Mouse (Mus musculus): ENCODE results near the gene Rgs12. TPM values are rescaled to one million over a fixed set of nuclear protein-coding genes. Genes with fewer than 3 reads are reported as not detected.

The Rgs12 gene
- total and polyA plus RNA-seq, 3 experiments = 13.1 to 26.2 (median 16.5) TPM

- no peak overlapping the region for H3K27ac ChIP-seq
- no peak for DNase-seq
- TF ChIP-seq POLR2A (IDR thresholded peaks at IDR 0.05; ENCODE audit: insufficient read depth, low read depth, low read length) = no peak
- TF ChIP-seq CTCF (IDR thresholded peaks at IDR 0.05) = no peak
- no peak for TF ChIP-seq EP300 (IDR thresholded peaks at IDR 0.05; ENCODE audit: insufficient read depth, low read depth, low read length)
- H3K79me2 ChIP-seq (replicated peaks; ENCODE audit: control insufficient read depth, insufficient read depth, low read length) = no peaks in the 10 kb centered on the region
- H3K4me3 ChIP-seq = no peak overlapping the region
- intact Hi-C loops (cut with DNase I) = no loop called here
- no peak overlapping the region for H3K9ac ChIP-seq (ENCODE audit: low read depth, low read length)
- H3K27me3 ChIP-seq (ENCODE audit: control insufficient read depth, insufficient read depth, low read length) = no peaks in the 10 kb centered on the region
- peaks cover 3% of the 10 kb centered on the region; the same call in 1 of the 2 replicates for H3K36me3 ChIP-seq (ENCODE audit: control insufficient read depth, insufficient read depth, low read length)
- peaks cover 13% of the 10 kb centered on the region for H3K4me1 ChIP-seq (ENCODE audit: control insufficient read depth, insufficient read depth, low read length)
- 86% methylated on average over 4 of the region's 4 CpGs for WGBS
Measured at GRCm38 (mm10) chr5:34927648-34928047, 21.6 kb upstream of the Rgs12 start.

GRCm38 (mm10) chr5:34930151-34930975 lies 18.9 kb upstream of the Rgs12 start:
- DNase-seq = no peak
- H3K9ac ChIP-seq (ENCODE audit: low read depth, low read length) = no peak overlapping the region
- 83% methylated on average over 9 of the region's 9 CpGs for WGBS
- H3K27ac ChIP-seq = peak overlapping the region; percentile 75
- H3K27me3 ChIP-seq (ENCODE audit: control insufficient read depth, insufficient read depth, low read length) = no peaks in the 10 kb centered on the region
- H3K79me2 ChIP-seq (replicated peaks; ENCODE audit: control insufficient read depth, insufficient read depth, low read length) = no peaks in the 10 kb centered on the region
- peaks cover 15% of the 10 kb centered on the region for H3K4me1 ChIP-seq (ENCODE audit: control insufficient read depth, insufficient read depth, low read length)
- TF ChIP-seq CTCF (IDR thresholded peaks at IDR 0.05) (no peak), EP300 (IDR thresholded peaks at IDR 0.05; ENCODE audit: insufficient read depth, low read depth, low read length) (no peak), POLR2A (IDR thresholded peaks at IDR 0.05; ENCODE audit: insufficient read depth, low read depth, low read length) (no peak)
- intact Hi-C loops (cut with DNase I) = no loop called here
- no peak overlapping the region for H3K4me3 ChIP-seq
- H3K36me3 ChIP-seq (ENCODE audit: control insufficient read depth, insufficient read depth, low read length) = peaks cover 3% of the 10 kb centered on the region; the same call in 1 of the 2 replicates

- Histone ChIP-seq H3K36me3 (ENCODE audit: control insufficient read depth, insufficient read depth, low read length) (peaks cover 3% of the 10 kb centered on the region; the same call in 1 of the 2 replicates), H3K27ac (peak overlapping the region; percentile 75), H3K4me3 (no peak overlapping the region), H3K4me1 (ENCODE audit: control insufficient read depth, insufficient read depth, low read length) (peaks cover 15% of the 10 kb centered on the region), H3K79me2 (replicated peaks; ENCODE audit: control insufficient read depth, insufficient read depth, low read length) (no peaks in the 10 kb centered on the region), H3K27me3 (ENCODE audit: control insufficient read depth, insufficient read depth, low read length) (no peaks in the 10 kb centered on the region), H3K9ac (ENCODE audit: low read depth, low read length) (no peak overlapping the region)
- intact Hi-C loops (cut with DNase I) = no loop called here
- 65% methylated on average over 2 of the region's 2 CpGs for WGBS
- TF ChIP-seq CTCF (IDR thresholded peaks at IDR 0.05) (no peak), POLR2A (IDR thresholded peaks at IDR 0.05; ENCODE audit: insufficient read depth, low read depth, low read length) (no peak), EP300 (IDR thresholded peaks at IDR 0.05; ENCODE audit: insufficient read depth, low read depth, low read length) (no peak)
- DNase-seq = no peak
Measured at GRCm38 (mm10) chr5:34931091-34931490, 18.2 kb upstream of the Rgs12 start.

GRCm38 (mm10) chr5:34931516-34932457 lies 17.5 kb upstream of the Rgs12 start:
- peaks cover 3% of the 10 kb centered on the region; the same call in 1 of the 2 replicates for H3K36me3 ChIP-seq (ENCODE audit: control insufficient read depth, insufficient read depth, low read length)
- no peaks in the 10 kb centered on the region for H3K27me3 ChIP-seq (ENCODE audit: control insufficient read depth, insufficient read depth, low read length)
- WGBS = 22% methylated on average over 11 of the region's 11 CpGs
- intact Hi-C loops (cut with DNase I) = loop anchor here (2.0 kb wide), 1 partner anchor 37 kb away; no protein-coding TSS in a partner anchor
- no peak overlapping the region for H3K9ac ChIP-seq (ENCODE audit: low read depth, low read length)
- peak in 1 of 2 experiments; percentile 29 for DNase-seq
- peak overlapping the region; percentile 75 for H3K27ac ChIP-seq
- no peaks in the 10 kb centered on the region for H3K79me2 ChIP-seq (replicated peaks; ENCODE audit: control insufficient read depth, insufficient read depth, low read length)
- peaks cover 15% of the 10 kb centered on the region for H3K4me1 ChIP-seq (ENCODE audit: control insufficient read depth, insufficient read depth, low read length)
- TF ChIP-seq EP300 (IDR thresholded peaks at IDR 0.05; ENCODE audit: insufficient read depth, low read depth, low read length) (no peak), CTCF (IDR thresholded peaks at IDR 0.05) (no peak), POLR2A (IDR thresholded peaks at IDR 0.05; ENCODE audit: insufficient read depth, low read depth, low read length) (no peak)
- H3K4me3 ChIP-seq = no peak overlapping the region

- H3K4me3 ChIP-seq = no peak overlapping the region
- H3K36me3 ChIP-seq (ENCODE audit: control insufficient read depth, insufficient read depth, low read length) = peaks cover 3% of the 10 kb centered on the region; the same call in 1 of the 2 replicates
- H3K4me1 ChIP-seq (ENCODE audit: control insufficient read depth, insufficient read depth, low read length) = peaks cover 15% of the 10 kb centered on the region
- 32% methylated on average over 4 of the region's 4 CpGs for WGBS
- no peaks in the 10 kb centered on the region for H3K79me2 ChIP-seq (replicated peaks; ENCODE audit: control insufficient read depth, insufficient read depth, low read length)
- no peak for DNase-seq
- no peak overlapping the region for H3K9ac ChIP-seq (ENCODE audit: low read depth, low read length)
- intact Hi-C loops (cut with DNase I) = loop anchor here (2.0 kb wide), 1 partner anchor 36 kb away; no protein-coding TSS in a partner anchor
- peak overlapping the region; percentile 75 for H3K27ac ChIP-seq
- TF ChIP-seq EP300 (IDR thresholded peaks at IDR 0.05; ENCODE audit: insufficient read depth, low read depth, low read length) (0 out of 2 replicates have a peak, but pooled peaks have one; percentile 20), CTCF (IDR thresholded peaks at IDR 0.05) (no peak), POLR2A (IDR thresholded peaks at IDR 0.05; ENCODE audit: insufficient read depth, low read depth, low read length) (peak; percentile 20; the same call in 1 of the 2 replicates)
- H3K27me3 ChIP-seq (ENCODE audit: control insufficient read depth, insufficient read depth, low read length) = no peaks in the 10 kb centered on the region
Measured at GRCm38 (mm10) chr5:34932458-34932806, 16.8 kb upstream of the Rgs12 start.

Data from heart, adult 2 months (tissue).